Mouse (Mus musculus) heart, embryonic 13.5 days (tissue): ENCODE measurements around the gene Dcst1. TPM values are rescaled to one million over a fixed set of nuclear protein-coding genes. Genes with fewer than 3 reads are reported as not detected.

ENCODE experiments used
- ATAC-seq: fragments of 200-750 bp; cut with Nextera tagmentation; 2 replicates; pipeline ENCODE4 v1.8.0; 2017; ENCODE audit warnings: moderate TSS enrichment; ENCODE audit not compliant: insufficient number of reproducible peaks, low FRiP score, low TSS enrichment; ENCODE audit errors: extremely low read depth
- H3K27ac ChIP-seq: fragments of 300-500 bp; sonication (generic); replicated peaks from 2 replicates; pipeline ENCODE4 v1.5.1; 2015; ENCODE audit warnings: moderate library complexity, mild to moderate bottlenecking, inconsistent platforms
- H3K27me3 ChIP-seq: fragments of 300-500 bp; sonication (generic); replicated peaks from 2 replicates; pipeline ENCODE4 v1.6.1; 2015; ENCODE audit warnings: mild to moderate bottlenecking, inconsistent platforms
- H3K36me3 ChIP-seq: fragments of 300-500 bp; sonication (generic); 2 replicates; pipeline ENCODE4 v1.6.1; 2015; ENCODE audit warnings: mild to moderate bottlenecking, inconsistent platforms
- H3K4me1 ChIP-seq: fragments of 300-500 bp; sonication (generic); 2 replicates; pipeline ENCODE4 v1.6.1; 2015; ENCODE audit warnings: inconsistent platforms
- H3K4me2 ChIP-seq: fragments of 300-500 bp; sonication (generic); 2 replicates; pipeline ENCODE4 v1.6.1; 2015; ENCODE audit warnings: inconsistent platforms, mild to moderate bottlenecking, moderate library complexity
- H3K4me3 ChIP-seq: fragments of 300-500 bp; sonication (generic); 2 replicates; pipeline ENCODE4 v1.5.1; 2015; ENCODE audit warnings: moderate library complexity, mild to moderate bottlenecking, inconsistent platforms
- H3K9ac ChIP-seq: fragments of 300-500 bp; sonication (generic); 2 replicates; pipeline ENCODE4 v1.6.1; 2015; ENCODE audit warnings: inconsistent platforms, mild to moderate bottlenecking, moderate library complexity
- H3K9me3 ChIP-seq: fragments of 300-500 bp; sonication (generic); 2 replicates; pipeline ENCODE4 v1.6.1; 2016; ENCODE audit warnings: inconsistent platforms
- WGBS: fragments of 180-500 bp; shearing (Covaris S2); methylation state at CpG from one replicate; pipeline ENCODE4 v1.1.7; 2015; ENCODE audit warnings: mixed read lengths; 5-methylcytosine and 5-hydroxymethylcytosine counted together
- polyA plus RNA-seq: library from polyadenylated mRNA; unstranded; fragments of >200 nt; fragmentation: Nextera tagmentation; extraction: Ambion mirVana; gene quantifications from 2 replicates; pipeline ENCODE4 v1.2.1, GENCODE M21; 2015

Gene Dcst1
- polyA plus RNA-seq, 1 experiment from 2014 or later, result 0.09 TPM

DNA sequence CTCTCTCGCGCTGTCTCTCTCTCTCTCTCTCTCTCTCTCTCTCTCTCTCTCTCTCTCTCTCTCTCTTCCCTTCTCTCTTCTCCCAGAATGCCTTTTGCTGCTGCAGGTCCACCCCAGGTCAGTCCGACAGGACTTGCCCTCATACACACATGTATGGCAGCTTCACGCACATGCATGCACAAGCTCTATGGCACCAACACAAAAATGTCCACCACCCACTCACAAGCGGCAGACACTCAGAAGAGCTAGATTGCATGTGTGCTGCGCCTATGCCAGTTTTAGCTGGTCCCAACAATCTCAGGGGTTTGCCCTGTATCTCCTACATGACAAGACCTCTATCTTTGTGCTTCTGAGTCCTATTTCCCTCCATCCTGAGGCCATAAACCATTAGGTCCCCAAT, 47.8 kb downstream of the Dcst1 start:
- H3K36me3 ChIP-seq, result no peaks in the 10 kb centered on the region
- no peak overlapping the region for H3K9ac ChIP-seq
- H3K27me3 ChIP-seq, result peaks cover 64% of the 10 kb centered on the region
- H3K4me1 ChIP-seq, result peaks cover 61% of the 10 kb centered on the region
- no peak overlapping the region for H3K4me3 ChIP-seq
- WGBS, result 53% methylated on average over 6 of the region's 6 CpGs
- H3K27ac ChIP-seq, result no peak overlapping the region
- no peak for ATAC-seq
- H3K4me2 ChIP-seq, result peak overlapping the region; percentile 25; the same call in 1 of the 2 replicates
- no peaks in the 10 kb centered on the region for H3K9me3 ChIP-seq

DNA sequence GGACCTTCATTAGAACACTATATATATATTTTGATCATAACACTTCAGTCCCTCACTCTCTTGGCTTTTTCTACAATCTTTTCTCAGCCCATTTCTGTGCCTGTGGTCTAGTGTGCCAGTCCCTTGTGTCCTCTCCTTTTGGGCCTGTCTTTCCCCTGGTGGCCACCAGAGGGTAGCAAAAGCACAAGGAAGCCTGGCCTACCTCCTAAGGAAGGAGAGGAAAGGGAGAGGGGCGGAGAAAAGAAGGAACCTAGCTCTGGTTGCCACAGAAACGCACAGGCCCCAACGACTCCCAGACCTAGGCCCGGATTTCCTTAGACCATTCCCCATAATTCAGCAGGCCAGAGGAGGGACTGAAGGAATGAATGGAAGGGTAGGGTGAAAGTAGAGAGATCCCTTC, 48.2 kb downstream of the Dcst1 start:
- no peaks in the 10 kb centered on the region for H3K9me3 ChIP-seq
- H3K4me1 ChIP-seq, result peaks cover 57% of the 10 kb centered on the region
- H3K4me3 ChIP-seq, result no peak overlapping the region
- no peaks in the 10 kb centered on the region for H3K36me3 ChIP-seq
- H3K9ac ChIP-seq, result 0 out of 2 replicates have a peak overlapping the region, but pooled peaks have one; percentile 17
- 3% methylated on average over 4 of the region's 4 CpGs for WGBS
- no peak overlapping the region for H3K27ac ChIP-seq
- peaks cover 59% of the 10 kb centered on the region for H3K27me3 ChIP-seq
- H3K4me2 ChIP-seq, result peak overlapping the region; percentile 69; the same call in 1 of the 2 replicates
- no peak for ATAC-seq

DNA sequence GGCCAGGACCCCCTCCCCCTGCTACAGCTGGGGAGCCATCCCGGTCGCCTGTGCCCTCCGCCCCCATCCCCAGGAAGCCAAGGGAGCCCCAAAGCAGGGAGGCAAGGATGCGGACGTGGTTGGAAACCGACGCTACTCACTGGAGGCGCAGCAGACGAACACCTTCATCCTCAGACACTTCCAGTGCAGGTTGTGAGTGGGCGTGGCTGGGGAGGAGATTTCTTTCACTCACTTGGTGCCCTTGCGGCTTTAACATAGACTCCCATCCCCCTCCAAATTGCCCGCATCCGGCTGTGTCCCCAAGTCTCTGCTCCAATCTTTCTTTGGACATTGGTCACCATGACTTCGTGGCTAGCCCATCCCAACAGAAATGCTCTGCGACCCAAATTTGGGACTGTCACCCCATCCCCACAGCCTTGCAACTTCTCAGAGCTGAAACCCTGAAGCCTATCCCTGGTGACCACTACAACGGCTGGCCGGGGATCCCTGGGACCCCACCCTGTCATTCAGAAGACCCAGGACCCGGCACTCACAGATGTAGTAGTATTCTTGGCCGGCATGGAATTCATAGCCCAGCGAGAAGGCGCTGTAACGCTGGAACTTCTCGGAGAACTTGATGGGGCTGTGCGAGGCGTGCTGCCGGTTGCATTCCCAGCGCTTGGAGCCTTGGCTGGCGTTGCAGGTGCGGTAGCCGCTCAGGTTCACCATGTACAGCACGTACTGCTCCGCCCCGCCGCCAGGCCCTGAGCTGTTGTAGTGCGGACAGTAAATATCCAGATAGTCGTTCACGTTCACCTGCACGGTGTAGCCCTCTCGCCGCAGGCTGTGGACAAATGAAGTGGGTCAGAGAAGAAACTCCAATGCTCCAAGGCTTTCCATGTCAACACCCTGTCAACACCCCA, 48.9 kb downstream of the Dcst1 start:
- H3K4me3 ChIP-seq, result peak overlapping the region; percentile 45
- H3K9ac ChIP-seq, result peak overlapping the region; percentile 71
- H3K9me3 ChIP-seq, result no peaks in the 10 kb centered on the region; the same call in 1 of the 2 replicates
- H3K27ac ChIP-seq, result no peak overlapping the region
- peaks cover 51% of the 10 kb centered on the region for H3K4me1 ChIP-seq
- H3K36me3 ChIP-seq, result no peaks in the 10 kb centered on the region
- 20% methylated on average over 40 of the region's 40 CpGs for WGBS
- peaks cover 53% of the 10 kb centered on the region for H3K27me3 ChIP-seq
- ATAC-seq, result no peak
- peak overlapping the region; percentile 69 for H3K4me2 ChIP-seq

DNA sequence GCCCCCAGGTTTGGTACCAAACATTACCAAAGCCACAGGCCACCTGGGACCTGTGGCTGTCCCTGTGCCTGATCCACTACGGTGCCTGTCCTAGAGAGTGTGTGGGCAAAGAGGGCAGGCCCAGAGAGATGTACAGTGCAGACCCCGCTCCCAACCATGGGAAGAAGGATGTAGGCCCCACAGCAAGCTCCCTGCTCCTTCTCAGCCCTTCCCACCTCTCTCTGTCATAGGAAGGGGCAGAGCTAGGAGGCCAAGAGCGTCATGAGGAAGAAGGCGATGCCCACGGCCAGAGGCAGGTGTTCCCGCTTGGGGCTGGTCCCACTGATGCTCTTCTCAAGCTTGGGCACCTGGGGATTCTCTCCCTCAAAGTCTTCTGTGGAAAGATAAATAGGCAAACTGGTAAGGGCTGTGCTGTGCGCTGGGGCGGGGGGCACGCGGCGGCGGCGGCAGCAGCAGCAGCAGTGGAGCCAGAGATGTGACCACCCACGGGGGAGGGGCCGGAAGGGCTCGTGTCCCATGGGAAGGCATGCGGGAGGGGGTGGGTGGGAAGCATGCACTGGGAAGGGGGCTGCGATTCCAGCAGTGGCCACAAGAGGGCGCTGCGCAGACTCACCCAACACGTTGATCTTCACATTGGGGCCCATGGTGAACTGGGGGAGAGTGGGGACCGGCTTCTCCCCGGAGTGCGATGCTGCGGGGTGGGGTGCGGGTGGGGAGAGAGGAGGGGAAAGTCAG, 49.7 kb downstream of the Dcst1 start:
- H3K4me2 ChIP-seq, result peak overlapping the region; percentile 69
- peak overlapping the region; percentile 45 for H3K4me3 ChIP-seq
- H3K27me3 ChIP-seq, result peaks cover 45% of the 10 kb centered on the region
- peak overlapping the region; percentile 71 for H3K9ac ChIP-seq
- no peaks in the 10 kb centered on the region for H3K36me3 ChIP-seq
- H3K4me1 ChIP-seq, result peaks cover 42% of the 10 kb centered on the region
- no peak overlapping the region for H3K27ac ChIP-seq
- no peak for ATAC-seq
- WGBS, result 9% methylated on average over 22 of the region's 26 CpGs
- H3K9me3 ChIP-seq, result no peaks in the 10 kb centered on the region; the same call in 1 of the 2 replicates

DNA sequence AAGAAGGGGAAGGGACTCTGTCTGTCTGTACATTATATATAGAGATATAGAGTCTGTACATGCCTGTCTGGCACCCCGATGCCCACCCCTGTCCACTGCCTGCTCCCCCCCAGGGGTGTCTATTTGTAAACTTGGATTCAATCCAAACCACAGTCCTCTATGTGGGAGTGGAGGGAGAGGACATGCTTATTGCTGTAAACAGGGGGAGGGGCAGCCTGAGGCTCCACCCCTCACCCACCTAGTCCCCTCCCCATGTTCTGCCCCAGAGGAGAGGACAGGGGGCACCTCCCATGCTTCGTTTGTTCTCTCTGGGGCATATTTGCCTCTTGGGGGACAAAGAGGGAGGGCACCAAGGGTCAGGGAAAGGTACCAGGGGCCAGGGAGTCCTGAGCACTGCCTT, 50.3 kb downstream of the Dcst1 start:
- no peaks in the 10 kb centered on the region; the same call in 1 of the 2 replicates for H3K9me3 ChIP-seq
- ATAC-seq, result no peak
- 36% methylated on average over 2 of the region's 2 CpGs for WGBS
- peaks cover 39% of the 10 kb centered on the region for H3K27me3 ChIP-seq
- H3K36me3 ChIP-seq, result no peaks in the 10 kb centered on the region
- H3K4me2 ChIP-seq, result peak overlapping the region; percentile 69
- H3K27ac ChIP-seq, result no peak overlapping the region
- peak overlapping the region; percentile 45; the same call in 1 of the 2 replicates for H3K4me3 ChIP-seq
- peaks cover 37% of the 10 kb centered on the region for H3K4me1 ChIP-seq
- peak overlapping the region; percentile 71 for H3K9ac ChIP-seq

DNA sequence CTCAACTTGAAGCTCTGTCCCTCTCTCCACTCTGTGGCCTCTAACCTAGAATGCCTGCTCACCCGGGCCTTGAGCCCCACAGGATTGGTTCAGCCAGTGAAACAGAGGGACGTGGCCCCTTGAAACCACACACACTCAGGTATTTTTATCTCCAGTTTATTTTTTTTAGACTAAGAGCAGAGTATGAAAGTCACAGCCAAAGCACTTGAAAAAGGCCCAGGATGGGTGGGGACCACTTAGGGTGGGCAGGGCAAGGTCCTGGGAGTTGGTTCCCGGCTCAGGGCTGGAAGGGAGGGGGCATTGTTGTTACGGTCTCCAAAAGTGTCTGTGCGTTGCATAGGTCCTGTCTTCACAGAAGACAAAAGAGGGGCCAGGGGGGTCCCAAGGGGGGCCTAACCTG, 50.7 kb downstream of the Dcst1 start:
- H3K27ac ChIP-seq, result 0 out of 2 replicates have a peak overlapping the region, but pooled peaks have one; percentile 0
- WGBS, result 43% methylated on average over 5 of the region's 5 CpGs

DNA sequence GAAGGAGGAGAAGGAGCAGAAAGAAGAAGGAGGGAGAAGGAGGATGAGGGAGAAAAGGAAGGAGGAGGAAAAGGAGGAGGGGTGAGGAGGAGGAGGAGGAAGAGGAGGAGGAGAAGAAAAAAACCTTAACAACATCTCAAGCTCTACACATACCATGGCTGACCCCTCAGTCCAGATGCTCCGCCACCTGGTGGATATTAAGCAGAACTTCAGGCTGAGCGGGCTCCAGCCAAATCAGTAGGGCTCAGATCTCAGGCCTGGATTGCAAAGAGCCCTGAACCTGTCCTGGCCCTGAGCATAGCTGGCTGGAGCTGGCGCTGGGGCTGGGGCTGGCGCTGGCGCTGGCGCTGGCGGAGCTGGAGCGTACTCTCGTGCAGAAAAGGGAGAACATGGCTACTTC, 57.0 kb downstream of the Dcst1 start:
- Histone ChIP-seq H3K4me2 (no peak overlapping the region), H3K27me3 (no peaks in the 10 kb centered on the region), H3K4me1 (no peaks in the 10 kb centered on the region), H3K9me3 (no peaks in the 10 kb centered on the region; the same call in 1 of the 2 replicates), H3K4me3 (no peak overlapping the region), H3K27ac (no peak overlapping the region), H3K9ac (peak overlapping the region; percentile 34; the same call in 1 of the 2 replicates), H3K36me3 (no peaks in the 10 kb centered on the region)
- WGBS, result 2% methylated on average over 9 of the region's 9 CpGs
- ATAC-seq, result no peak

More for the DNA sequence above, 50.7 kb downstream of the Dcst1 start:
- Histone ChIP-seq H3K9ac (no peak overlapping the region; the same call in 1 of the 2 replicates), H3K4me1 (peaks cover 32% of the 10 kb centered on the region), H3K36me3 (no peaks in the 10 kb centered on the region), H3K4me2 (no peak overlapping the region), H3K4me3 (no peak overlapping the region), H3K27me3 (peaks cover 34% of the 10 kb centered on the region), H3K9me3 (no peaks in the 10 kb centered on the region; the same call in 1 of the 2 replicates)
- no peak for ATAC-seq

DNA sequence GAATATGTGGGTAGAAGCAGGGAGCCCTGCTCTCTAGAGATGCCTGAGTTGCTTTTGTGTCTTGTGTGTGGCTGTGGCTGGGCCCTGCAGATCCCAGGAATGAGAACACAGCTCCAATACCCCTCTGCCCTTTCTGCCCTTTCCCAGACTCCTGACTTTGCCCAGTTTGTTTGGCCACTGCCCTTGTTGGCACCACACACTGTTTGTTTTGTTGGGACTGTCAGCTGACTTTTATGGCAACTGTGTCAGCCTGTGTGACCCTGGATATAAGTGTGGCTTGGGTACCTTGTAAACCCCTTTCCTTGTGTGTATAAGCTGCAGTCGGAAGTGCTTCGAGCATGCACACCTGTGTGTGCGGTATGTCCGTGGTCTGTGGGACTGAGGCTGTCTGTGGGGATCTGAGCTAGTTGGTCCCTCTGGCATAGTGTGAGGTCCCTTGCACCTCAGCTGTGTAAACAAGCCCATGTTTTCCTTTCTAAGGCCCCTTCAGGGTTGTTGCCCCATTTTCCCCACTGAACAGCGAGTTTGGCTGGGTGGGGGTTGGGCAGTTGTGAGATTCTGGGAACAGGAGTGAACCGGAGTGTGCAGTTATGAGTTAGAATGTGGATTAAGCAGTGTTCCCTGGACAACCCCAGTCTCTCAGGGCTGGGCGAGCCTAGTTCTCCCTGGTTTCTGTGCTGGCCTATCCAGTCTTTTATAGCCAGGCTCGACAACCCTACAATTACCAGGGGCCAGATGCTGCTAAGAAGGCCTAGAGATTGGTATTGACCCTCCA, 59.3 kb downstream of the Dcst1 start:
- 73% methylated on average over 8 of the region's 8 CpGs for WGBS
- Histone ChIP-seq H3K4me3 (no peak overlapping the region), H3K4me2 (no peak overlapping the region), H3K4me1 (no peaks in the 10 kb centered on the region), H3K27me3 (peaks cover 4% of the 10 kb centered on the region; the same call in 1 of the 2 replicates), H3K36me3 (no peaks in the 10 kb centered on the region), H3K9ac (no peak overlapping the region), H3K9me3 (no peaks in the 10 kb centered on the region), H3K27ac (no peak overlapping the region)
- no peak for ATAC-seq

DNA sequence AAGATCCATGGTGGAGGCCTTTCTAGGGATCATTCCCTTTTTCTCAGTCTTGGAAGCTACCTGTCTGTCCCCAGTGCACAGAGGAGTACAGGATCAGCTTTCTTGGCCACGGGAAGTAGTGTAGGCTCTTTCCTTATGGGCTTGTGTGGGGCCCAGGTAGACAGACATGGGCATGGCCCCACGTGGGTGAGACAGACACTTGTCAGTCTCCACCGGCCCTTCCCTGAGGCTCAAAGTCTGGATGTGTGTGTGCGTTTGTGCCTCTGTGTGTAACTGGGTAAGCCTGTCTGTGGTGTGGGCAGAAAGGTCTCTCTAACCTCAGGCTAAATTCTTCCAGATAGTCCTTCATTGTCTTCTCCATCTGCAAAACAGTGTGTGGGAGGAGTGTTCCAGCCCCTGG, 59.9 kb downstream of the Dcst1 start:
- no peak for ATAC-seq
- Histone ChIP-seq H3K27me3 (peaks cover 7% of the 10 kb centered on the region; the same call in 1 of the 2 replicates), H3K36me3 (no peaks in the 10 kb centered on the region), H3K9ac (no peak overlapping the region), H3K9me3 (no peaks in the 10 kb centered on the region), H3K4me2 (no peak overlapping the region), H3K4me1 (no peaks in the 10 kb centered on the region; the same call in 1 of the 2 replicates), H3K27ac (no peak overlapping the region), H3K4me3 (no peak overlapping the region)
- WGBS, result 71% methylated on average over 4 of the region's 4 CpGs

DNA sequence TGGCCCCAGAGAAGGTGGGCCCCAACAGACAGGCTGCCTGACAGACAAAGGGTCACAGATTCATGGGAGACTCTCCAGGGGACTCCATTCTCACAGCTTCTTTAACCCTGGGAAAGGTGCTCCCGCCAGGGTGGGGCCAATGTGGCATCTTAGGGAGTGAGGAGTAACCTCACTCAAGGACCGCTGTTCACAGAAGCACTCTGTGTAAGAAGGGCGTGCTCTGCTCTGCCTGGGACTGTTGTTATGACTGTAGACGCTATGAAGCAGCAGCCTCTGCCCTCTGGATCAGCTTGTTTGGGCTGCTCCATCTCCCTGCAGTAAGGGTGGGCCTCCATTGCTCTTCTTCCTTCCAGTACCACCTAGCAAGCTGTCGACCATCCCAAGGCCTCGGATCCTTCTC, 60.6 kb downstream of the Dcst1 start:
- Histone ChIP-seq H3K36me3 (no peaks in the 10 kb centered on the region), H3K4me1 (no peaks in the 10 kb centered on the region; the same call in 1 of the 2 replicates), H3K9me3 (no peaks in the 10 kb centered on the region), H3K4me2 (no peak overlapping the region), H3K9ac (no peak overlapping the region), H3K4me3 (no peak overlapping the region), H3K27ac (no peak overlapping the region), H3K27me3 (peaks cover 8% of the 10 kb centered on the region; the same call in 1 of the 2 replicates)
- ATAC-seq, result no peak
- 56% methylated on average over 6 of the region's 6 CpGs for WGBS
